Mouse (Mus musculus) midbrain, embryonic 14.5 days (tissue): ENCODE data around the gene Ttll3. TPM values are rescaled to one million over a fixed set of nuclear protein-coding genes. Genes with fewer than 3 reads are reported as not detected.

Experiments
- ATAC-seq: fragments of 200-750 bp; cut with Nextera tagmentation; 2 replicates; pipeline ENCODE4 v1.8.0; 2017; ENCODE audit warnings: moderate number of reproducible peaks, moderate library complexity; ENCODE audit not compliant: low FRiP score, low TSS enrichment
- DNase-seq: peaks from one replicate; pipeline ENCODE4 v3.0.0-alpha.2; 2015
- H3K27ac ChIP-seq: fragments of 300-500 bp; sonication (generic); replicated peaks from 2 replicates; pipeline ENCODE4 v1.5.1; 2014; ENCODE audit warnings: mild to moderate bottlenecking, low read depth, low read length, moderate library complexity
- H3K27me3 ChIP-seq: fragments of 300-500 bp; sonication (generic); 2 replicates; pipeline ENCODE4 v1.6.1; 2014; ENCODE audit warnings: low read length, control low read depth, mixed read lengths; ENCODE audit not compliant: control insufficient read depth, insufficient read depth
- H3K36me3 ChIP-seq: fragments of 300-500 bp; sonication (generic); 2 replicates; pipeline ENCODE4 v1.6.1; 2014; ENCODE audit warnings: low read length, control low read depth; ENCODE audit not compliant: control insufficient read depth, insufficient read depth
- H3K4me1 ChIP-seq: fragments of 300-500 bp; sonication (generic); 2 replicates; pipeline ENCODE4 v1.6.1; 2014; ENCODE audit warnings: mild to moderate bottlenecking, antibody characterized with exemption, low read length, control low read depth; ENCODE audit not compliant: control insufficient read depth, insufficient read depth
- H3K4me2 ChIP-seq: fragments of 300-500 bp; sonication (generic); 2 replicates; pipeline ENCODE4 v1.6.1; 2014; ENCODE audit warnings: mild to moderate bottlenecking, low read length, moderate library complexity
- H3K4me3 ChIP-seq: fragments of 300-500 bp; sonication (generic); replicated peaks from 2 replicates; pipeline ENCODE4 v1.5.1; 2014; ENCODE audit warnings: low read depth, low read length
- H3K9ac ChIP-seq: fragments of 300-500 bp; sonication (generic); replicated peaks from 2 replicates; pipeline ENCODE4 v1.6.1; 2014; ENCODE audit warnings: mild to moderate bottlenecking, low read length, moderate library complexity
- H3K9me3 ChIP-seq: fragments of 300-500 bp; sonication (generic); 2 replicates; pipeline ENCODE4 v1.6.1; 2016; ENCODE audit warnings: low read length, control low read depth, mixed read lengths; ENCODE audit not compliant: control insufficient read depth
- WGBS: fragments of 180-500 bp; shearing (Covaris S2); extraction: QIAGEN DNeasy Blood & Tissue Kit; methylation state at CpG from one replicate; pipeline ENCODE4 v1.1.7; 2014; 5-methylcytosine and 5-hydroxymethylcytosine counted together
- polyA plus RNA-seq: library from polyadenylated mRNA; unstranded; fragments of >200 nt; fragmentation: Nextera tagmentation; extraction: Ambion mirVana; gene quantifications from 2 replicates; pipeline ENCODE4 v1.2.1, GENCODE M21; 2014

The Ttll3 gene
- polyA plus RNA-seq, 1 experiment from 2014 or later: 7.3 TPM

DNA sequence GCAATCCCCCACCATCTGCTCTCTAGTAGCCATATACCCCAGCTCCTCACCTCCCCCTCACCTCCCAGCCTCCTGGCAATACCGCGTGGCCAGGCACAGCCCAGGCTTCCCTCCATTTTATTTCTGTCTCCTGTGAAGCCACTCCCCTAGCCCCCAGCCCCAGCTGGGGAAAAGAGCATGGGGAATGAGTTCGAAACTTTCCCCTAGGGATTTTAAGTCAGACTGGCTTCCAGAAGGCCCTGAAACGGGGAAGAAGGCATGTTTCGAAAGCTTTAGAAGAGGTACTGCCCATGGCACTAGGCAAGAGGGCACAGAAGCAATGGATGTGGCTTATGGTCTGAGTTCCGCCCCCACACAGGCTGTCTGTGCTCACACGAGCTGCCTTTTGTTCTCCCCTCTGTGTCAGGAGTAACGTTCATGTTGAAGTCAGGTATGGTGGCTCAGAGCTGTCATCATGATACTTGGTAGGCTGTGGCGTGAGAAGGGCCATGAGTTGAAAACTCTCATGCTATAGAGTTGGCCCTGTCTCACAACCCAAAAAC lies 46.7 kb downstream of the Ttll3 start, which contains the start of gene Cidec:
Cidec (minus strand) TSS at position 97 of the 542 bp plus-strand sequence.
- no peak within 1 kb of the TSS for H3K4me3 ChIP-seq
- no peak for ATAC-seq
- WGBS: 78% methylated on average over 9 of the region's 9 CpGs
- no peaks in the 10 kb centered on the region for H3K27me3 ChIP-seq
- H3K4me1 ChIP-seq: no peaks in the 10 kb centered on the region
- H3K36me3 ChIP-seq: no peaks in the 10 kb centered on the region
- DNase-seq: no peak
- H3K4me2 ChIP-seq: no peak within 1 kb of the TSS
- no peak within 1 kb of the TSS for H3K9ac ChIP-seq
- no peaks in the 10 kb centered on the region for H3K9me3 ChIP-seq
- H3K27ac ChIP-seq: no peak within 1 kb of the TSS

DNA sequence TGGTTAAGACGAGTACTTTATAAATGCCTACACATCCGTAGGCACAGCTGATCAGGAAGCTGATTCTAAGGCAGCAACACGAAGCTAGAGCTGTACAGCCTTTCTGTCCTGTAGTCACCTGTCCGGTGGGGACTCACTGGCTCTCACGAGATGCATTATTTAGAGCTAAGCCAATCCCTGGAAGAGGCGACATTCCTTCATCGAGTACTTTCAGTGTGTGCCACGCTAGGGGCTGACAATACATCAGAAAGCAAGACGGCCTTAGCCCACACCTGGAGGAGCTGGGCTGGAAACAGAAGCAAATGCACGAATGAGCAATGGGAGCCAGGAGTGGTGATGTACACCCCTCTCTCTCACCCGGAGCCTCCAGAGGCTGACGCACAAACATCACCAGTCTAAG lies 48.1 kb downstream of the Ttll3 start:
- Histone ChIP-seq H3K4me1 (no peaks in the 10 kb centered on the region), H3K9me3 (no peaks in the 10 kb centered on the region), H3K27ac (no peak overlapping the region), H3K4me3 (no peak overlapping the region), H3K36me3 (no peaks in the 10 kb centered on the region), H3K4me2 (no peak overlapping the region), H3K9ac (no peak overlapping the region), H3K27me3 (no peaks in the 10 kb centered on the region)
- WGBS: 78% methylated on average over 12 of the region's 12 CpGs
- ATAC-seq: no peak
- no peak for DNase-seq

DNA sequence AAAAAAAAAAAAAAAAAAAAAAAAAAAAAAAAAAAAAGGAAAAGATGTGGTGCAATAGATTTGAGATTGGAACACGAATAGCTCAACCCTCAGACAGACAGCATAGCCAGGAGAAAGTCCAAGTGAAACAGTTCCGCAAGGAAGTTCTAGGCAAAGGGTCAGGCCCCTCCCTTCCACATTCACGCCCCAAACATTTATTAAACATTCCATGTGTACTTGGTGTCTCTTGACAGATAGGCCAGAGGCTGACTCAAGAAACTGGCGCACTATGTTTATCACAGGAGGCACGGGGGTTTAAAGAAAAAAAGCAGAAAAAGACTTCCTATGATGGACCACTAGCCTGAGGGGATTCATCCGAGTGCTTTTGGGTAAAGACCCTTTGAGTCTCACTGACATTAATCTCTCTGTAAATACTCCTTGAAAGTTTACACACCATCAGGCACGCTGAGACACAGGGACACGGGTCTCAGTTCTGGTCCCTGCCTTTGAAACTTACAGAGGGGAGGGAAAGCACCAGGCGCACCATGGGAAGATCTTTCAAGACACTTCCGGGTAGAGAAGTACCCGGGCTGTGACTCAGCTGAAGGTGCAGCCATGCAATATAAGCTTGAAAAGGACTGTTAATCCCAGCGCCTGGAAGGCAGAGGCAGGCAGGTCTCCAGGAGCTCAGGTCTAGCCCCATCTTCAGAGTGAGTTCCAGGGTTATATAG lies 49.8 kb downstream of the Ttll3 start:
- Histone ChIP-seq H3K9ac (no peak overlapping the region), H3K36me3 (no peaks in the 10 kb centered on the region), H3K9me3 (no peaks in the 10 kb centered on the region), H3K27ac (no peak overlapping the region), H3K4me1 (peaks cover 7% of the 10 kb centered on the region), H3K4me3 (no peak overlapping the region), H3K27me3 (no peaks in the 10 kb centered on the region), H3K4me2 (no peak overlapping the region)
- WGBS: 65% methylated on average over 12 of the region's 12 CpGs
- ATAC-seq: no peak
- DNase-seq: no peak

DNA sequence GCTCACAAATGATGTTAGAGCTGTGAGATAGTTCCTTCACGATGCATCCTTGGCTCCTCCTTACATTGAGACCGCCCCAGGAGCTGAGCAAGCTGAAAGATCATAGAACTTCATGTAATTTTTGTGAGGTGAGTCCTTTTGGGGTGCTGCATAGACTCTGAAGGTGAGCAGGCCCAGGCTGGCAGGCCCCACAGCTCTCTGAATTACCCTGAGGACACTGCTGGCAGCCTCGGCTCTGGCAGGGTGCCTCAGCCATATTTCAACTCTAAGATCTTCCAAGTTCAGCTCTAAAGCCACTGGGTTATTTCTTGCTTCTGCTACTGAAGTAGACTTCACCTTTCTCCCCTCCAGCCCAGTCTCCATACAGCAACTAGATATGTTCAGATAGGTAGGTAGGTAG lies 51.6 kb downstream of the Ttll3 start:
- Histone ChIP-seq H3K4me1 (peaks cover 7% of the 10 kb centered on the region), H3K9ac (no peak overlapping the region), H3K36me3 (peaks cover 3% of the 10 kb centered on the region; the same call in 1 of the 2 replicates), H3K4me3 (no peak overlapping the region), H3K9me3 (no peaks in the 10 kb centered on the region), H3K4me2 (no peak overlapping the region), H3K27ac (no peak overlapping the region), H3K27me3 (no peaks in the 10 kb centered on the region)
- 85% methylated on average over 3 of the region's 3 CpGs for WGBS
- DNase-seq (no peak), ATAC-seq (no peak)

DNA sequence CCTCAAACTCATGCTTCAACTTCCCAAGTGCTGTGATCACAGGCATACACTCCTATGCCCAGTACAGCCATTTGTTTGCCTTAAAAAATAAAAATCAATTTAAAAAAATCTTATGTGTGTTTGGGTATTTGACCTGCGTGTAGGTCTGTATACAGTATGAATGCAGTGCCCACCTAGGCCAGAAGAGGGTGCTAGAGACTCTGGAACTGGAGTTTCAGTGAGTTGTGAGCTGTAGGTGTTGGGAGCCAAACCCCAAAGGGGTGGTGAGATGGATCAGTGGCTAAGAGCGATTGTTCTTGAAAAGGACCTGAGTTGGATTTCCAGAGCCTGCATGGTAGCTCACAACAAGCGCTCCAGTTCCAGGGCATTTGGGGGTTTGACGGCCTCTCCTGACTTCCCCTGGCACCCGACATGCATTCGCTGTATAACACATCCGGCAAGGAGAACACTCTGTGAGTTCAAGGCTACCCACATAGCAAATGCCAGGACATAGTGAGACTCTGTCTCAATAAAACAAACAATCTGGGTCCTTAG lies 52.2 kb downstream of the Ttll3 start:
- Histone ChIP-seq H3K9me3 (no peaks in the 10 kb centered on the region), H3K4me3 (no peak overlapping the region), H3K36me3 (peaks cover 3% of the 10 kb centered on the region; the same call in 1 of the 2 replicates), H3K4me1 (peaks cover 7% of the 10 kb centered on the region), H3K9ac (no peak overlapping the region), H3K27ac (no peak overlapping the region), H3K4me2 (no peak overlapping the region), H3K27me3 (no peaks in the 10 kb centered on the region)
- DNase-seq (peak; percentile 85), ATAC-seq (no peak)
- WGBS: 57% methylated on average over 7 of the region's 7 CpGs

DNA sequence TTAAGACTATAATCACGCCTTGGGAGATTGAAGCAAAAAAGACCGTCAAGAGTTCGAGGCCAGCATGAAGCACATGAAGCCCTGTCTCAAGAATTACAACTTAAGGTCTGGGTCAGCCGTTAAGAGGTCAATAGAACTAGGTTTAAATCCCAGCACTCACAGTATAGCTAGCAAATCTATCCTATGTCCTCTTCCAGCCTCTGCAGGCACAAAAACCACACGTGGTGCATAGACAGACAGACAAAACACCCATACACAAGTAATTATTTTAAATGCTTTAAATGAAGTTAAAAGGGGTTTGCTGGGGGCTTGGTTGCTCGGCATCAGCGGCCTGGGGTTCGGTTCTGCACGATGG lies 53.0 kb downstream of the Ttll3 start:
- Histone ChIP-seq H3K4me2 (peak overlapping the region; percentile 95), H3K27ac (peak overlapping the region; percentile 78), H3K4me3 (peak overlapping the region; percentile 95), H3K36me3 (peaks cover 9% of the 10 kb centered on the region; the same call in 1 of the 2 replicates), H3K4me1 (peaks cover 7% of the 10 kb centered on the region), H3K27me3 (no peaks in the 10 kb centered on the region), H3K9ac (peak overlapping the region; percentile 83), H3K9me3 (no peaks in the 10 kb centered on the region)
- ATAC-seq (peak; percentile 13; the same call in 1 of the 2 replicates), DNase-seq (no peak)
- WGBS: 39% methylated on average over 9 of the region's 9 CpGs

DNA sequence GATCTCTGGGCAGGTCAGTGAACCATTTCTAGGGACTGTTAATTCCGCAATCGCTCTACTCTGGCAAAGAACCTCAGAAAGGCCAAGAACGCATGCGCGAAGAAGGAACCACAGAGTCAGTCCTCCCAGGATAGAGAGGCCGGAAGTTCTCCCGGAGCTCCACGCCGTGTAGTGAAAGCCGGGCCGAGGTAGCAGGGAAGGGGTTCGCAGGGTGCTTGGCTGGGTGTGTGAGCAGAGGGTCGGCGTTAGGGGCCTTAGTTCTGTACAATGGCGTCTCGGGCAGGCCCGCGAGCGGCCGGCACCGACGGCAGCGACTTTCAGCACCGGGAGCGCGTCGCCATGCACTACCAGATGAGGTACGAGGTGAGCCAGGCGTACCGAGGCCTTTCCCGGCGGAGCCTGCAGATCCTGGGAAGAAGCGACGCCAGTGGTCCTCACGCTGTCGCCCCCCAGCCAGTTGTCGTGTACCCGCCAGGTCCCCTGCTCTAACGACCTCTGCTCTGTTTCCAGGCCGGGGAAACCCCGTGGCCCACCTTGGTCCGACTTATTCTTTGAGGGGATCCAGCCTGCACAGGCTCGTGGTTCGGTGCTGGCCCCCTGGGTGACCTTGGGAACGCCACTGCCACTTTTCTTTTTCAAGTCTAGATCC lies 53.5 kb downstream of the Ttll3 start, which contains the start of gene Jagn1:
Jagn1 (plus strand) TSS at position 128 of the 649 bp plus-strand sequence.
- Histone ChIP-seq H3K9me3 (no peaks in the 10 kb centered on the region), H3K9ac (peak within 1 kb of the TSS; percentile 83), H3K36me3 (peaks cover 14% of the 10 kb centered on the region), H3K4me1 (peaks cover 7% of the 10 kb centered on the region), H3K27me3 (no peaks in the 10 kb centered on the region), H3K4me2 (peak within 1 kb of the TSS; percentile 95), H3K27ac (peak within 1 kb of the TSS; percentile 78), H3K4me3 (peak within 1 kb of the TSS; percentile 95)
- whole genome bisulfite sequencing: under 1% methylated on average over 45 of the region's 45 CpGs
- ATAC-seq (peak; percentile 92), DNase-seq (peak; percentile 97)

DNA sequence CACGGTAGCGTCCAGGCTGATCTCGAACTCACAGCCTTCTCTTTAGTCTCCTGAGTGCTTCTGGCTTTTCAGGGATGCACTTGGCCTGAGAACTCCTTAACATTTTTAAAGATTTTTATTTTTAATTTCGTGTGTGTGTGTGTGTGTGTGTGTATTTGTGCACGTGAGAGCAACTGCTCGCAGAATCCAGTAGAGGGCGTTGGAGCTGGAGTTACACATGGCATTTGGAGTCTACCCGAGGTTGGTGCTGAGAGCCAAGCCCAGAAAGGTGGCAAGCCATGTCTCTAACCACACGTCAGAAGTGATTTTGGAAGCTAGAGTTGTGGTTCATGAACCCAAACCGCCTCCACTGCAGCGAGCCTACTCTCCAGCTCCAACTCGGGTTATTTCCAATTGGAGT lies 54.0 kb downstream of the Ttll3 start:
- no peak for ATAC-seq
- H3K27me3 ChIP-seq: no peaks in the 10 kb centered on the region
- WGBS: 49% methylated on average over 12 of the region's 12 CpGs
- peaks cover 19% of the 10 kb centered on the region for H3K36me3 ChIP-seq
- peak overlapping the region; percentile 95 for H3K4me3 ChIP-seq
- DNase-seq: peak; percentile 6
- H3K4me2 ChIP-seq: peak overlapping the region; percentile 95
- peaks cover 7% of the 10 kb centered on the region for H3K4me1 ChIP-seq
- H3K9me3 ChIP-seq: no peaks in the 10 kb centered on the region
- H3K27ac ChIP-seq: peak overlapping the region; percentile 78; the same call in 1 of the 2 replicates
- peak overlapping the region; percentile 83 for H3K9ac ChIP-seq
